Mouse (Mus musculus): ENCODE measurements at regions not wholly inside any gene's neighbourhood (a gene's known extent, or its start where the extent isn't known, plus 50 kb on each side); places are given as distances from the start of the nearest gene placed in this dataset.
"Not testable (repeated sequence)": the region's sequence is repeated elsewhere in the genome, so short reads cannot be mapped to it uniquely, and the experiment has no call there.

DNA sequence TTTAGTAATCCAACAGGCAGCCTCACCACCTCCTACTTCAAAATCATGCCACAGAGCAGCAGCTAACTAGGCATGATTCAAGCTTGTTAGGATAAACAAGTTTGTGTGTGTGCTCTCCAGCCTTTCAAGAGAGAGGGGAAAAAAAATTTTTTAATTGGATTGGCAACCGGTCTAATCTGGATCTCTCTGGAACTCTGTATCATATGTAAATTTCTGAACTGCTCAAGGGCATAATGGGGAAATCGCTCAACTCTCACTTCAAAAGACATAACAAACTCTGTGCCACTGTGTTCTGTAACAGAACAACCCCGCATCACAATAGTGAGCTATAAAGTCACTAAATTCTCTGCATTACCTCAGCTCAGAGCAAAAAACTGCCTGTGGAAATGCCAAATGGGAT lies 147.9 kb upstream of the Krtap11-1 start:
- Histone ChIP-seq H3K4me3 (ENCODE audit: control insufficient read depth in 1 of 2, insufficient read depth in 1 of 2, low read depth in 2 of 2, low read length in 2 of 2) (no peak overlapping the region), H3K9me3 (replicated peaks; ENCODE audit: insufficient read depth, low read length) (no peaks in the 10 kb centered on the region), H3K9ac (ENCODE audit: control insufficient read depth, low read depth, low read length, poor library complexity, severe bottlenecking) (no peak overlapping the region), H3K36me3 (ENCODE audit: control insufficient read depth in 1 of 2, insufficient read depth in 2 of 2, low read length in 2 of 2) (no peaks in the 10 kb centered on the region), H3K79me2 (ENCODE audit: control insufficient read depth, insufficient read depth, low read length, poor library complexity) (no peaks in the 10 kb centered on the region), H3K27ac (ENCODE audit: control insufficient read depth, low read depth, low read length) (no peak overlapping the region), H3K27me3 (ENCODE audit: control insufficient read depth in 1 of 2, insufficient read depth in 2 of 2, low read length in 2 of 2) (peaks cover 0 to 1% of the 10 kb centered on the region in 2 experiments; a peak in 1 of 4 replicates), H3K4me1 (ENCODE audit: control insufficient read depth in 1 of 2, insufficient read depth in 2 of 2, low read length in 2 of 2) (no peaks in the 10 kb centered on the region)
- DNase-seq (ENCODE audit: low read depth, low spot score), result no peak
- TF ChIP-seq POLR2AphosphoS2 (IDR thresholded peaks at IDR 0.05; ENCODE audit: low read length) (no peak), SMC3 (IDR thresholded peaks at IDR 0.05; ENCODE audit: low read depth, low read length) (no peak), MYB (IDR thresholded peaks at IDR 0.05; ENCODE audit: low read depth, low read length) (no peak), KAT2A (conservative IDR thresholded peaks at IDR 0.05; ENCODE audit: low read depth, low read length) (no peak), BHLHE40 (IDR thresholded peaks at IDR 0.05; ENCODE audit: borderline replicate concordance, low read depth, low read length) (no peak), MEF2A (IDR thresholded peaks at IDR 0.05; ENCODE audit: extremely low read depth, insufficient replicate concordance, low read depth, low read length, poor library complexity, severe bottlenecking) (no peak), TAL1 (IDR thresholded peaks at IDR 0.05; ENCODE audit: low read length) (no peak)

DNA sequence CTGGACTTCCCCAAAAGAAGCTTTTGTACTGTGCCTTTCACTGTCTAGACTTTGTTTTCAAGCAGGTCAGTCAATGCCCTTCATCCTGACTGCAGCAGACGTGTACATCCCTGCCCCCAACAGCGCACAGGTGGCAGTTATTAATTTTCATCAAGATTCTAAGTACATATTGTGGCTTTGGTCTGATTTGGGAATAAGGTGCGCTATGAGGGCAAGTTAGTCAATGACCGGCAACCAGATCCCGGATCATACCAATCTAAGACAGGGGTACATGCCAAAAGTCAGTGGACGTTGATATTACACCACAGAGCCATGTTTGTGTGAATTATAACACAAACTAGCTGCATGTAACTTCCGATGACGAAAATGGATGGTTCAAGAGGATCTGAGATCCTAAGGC lies 144.7 kb upstream of the Krtap11-1 start:
- H3K4me3 ChIP-seq (ENCODE audit: control insufficient read depth in 1 of 2, insufficient read depth in 1 of 2, low read depth in 2 of 2, low read length in 2 of 2), result not testable (repeated sequence)

DNA sequence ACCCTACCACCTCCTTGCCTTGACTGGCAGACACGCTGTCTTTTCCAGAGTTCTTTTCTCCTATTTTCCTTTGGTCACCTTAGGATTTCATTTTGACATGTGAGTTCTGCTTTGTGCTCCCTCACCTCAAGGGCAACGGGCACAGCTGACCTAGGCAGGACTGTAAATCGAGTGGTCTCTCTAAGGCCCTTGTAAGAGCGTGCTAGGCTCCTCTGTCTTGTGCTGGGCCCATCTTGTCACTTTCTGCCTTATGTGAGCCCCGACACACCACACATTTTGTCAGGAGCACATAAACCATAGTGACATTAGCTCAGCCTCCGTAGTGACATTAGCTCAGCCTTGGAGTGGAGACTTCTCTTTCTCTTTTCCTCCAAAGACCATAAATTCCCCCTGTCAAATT lies 133.3 kb upstream of the Krtap11-1 start:
- DNase-seq (ENCODE audit: low read depth, low spot score), result no peak
- no peaks in the 10 kb centered on the region for H3K4me1 ChIP-seq (ENCODE audit: control insufficient read depth in 1 of 2, insufficient read depth in 2 of 2, low read length in 2 of 2)
- no peaks in the 10 kb centered on the region for H3K36me3 ChIP-seq (ENCODE audit: control insufficient read depth in 1 of 2, insufficient read depth in 2 of 2, low read length in 2 of 2)
- no peaks in the 10 kb centered on the region for H3K79me2 ChIP-seq (ENCODE audit: control insufficient read depth, insufficient read depth, low read length, poor library complexity)
- no peak overlapping the region for H3K4me3 ChIP-seq (ENCODE audit: control insufficient read depth in 1 of 2, insufficient read depth in 1 of 2, low read depth in 2 of 2, low read length in 2 of 2)
- no peak for TF ChIP-seq POLR2A (IDR thresholded peaks at IDR 0.05; ENCODE audit: control insufficient read depth in 1 of 2, insufficient read depth in 1 of 2, low read depth in 1 of 2, low read length in 2 of 2, poor library complexity in 1 of 2)
- TF ChIP-seq GABPA (IDR thresholded peaks at IDR 0.05; ENCODE audit: low read depth, low read length), result no peak
- no peak for TF ChIP-seq CHD1 (IDR thresholded peaks at IDR 0.05; ENCODE audit: low read depth, low read length)
- TF ChIP-seq SMC3 (IDR thresholded peaks at IDR 0.05; ENCODE audit: low read depth, low read length), result no peak
- TF ChIP-seq POLR2AphosphoS2 (IDR thresholded peaks at IDR 0.05; ENCODE audit: low read length), result no peak
- no peak for TF ChIP-seq SIN3A (IDR thresholded peaks at IDR 0.05; ENCODE audit: low read length)
- TF ChIP-seq MXI1 (IDR thresholded peaks at IDR 0.05; ENCODE audit: low read depth, low read length), result no peak
- no peak for TF ChIP-seq USF2 (IDR thresholded peaks at IDR 0.05; ENCODE audit: borderline replicate concordance in 1 of 2, insufficient read depth in 1 of 2, low read depth in 1 of 2, low read length in 2 of 2)
- no peak for TF ChIP-seq NELFE (IDR thresholded peaks at IDR 0.05; ENCODE audit: low read depth, low read length)
- TF ChIP-seq GATA1 (IDR thresholded peaks at IDR 0.05; ENCODE audit: low read depth, low read length), result no peak
- no peak for TF ChIP-seq POLR2AphosphoS5 (IDR thresholded peaks at IDR 0.05; ENCODE audit: borderline replicate concordance, low read depth, low read length)
- TF ChIP-seq E2F4 (IDR thresholded peaks at IDR 0.05; ENCODE audit: borderline replicate concordance, low read depth, low read length), result no peak
- TF ChIP-seq TCF12 (IDR thresholded peaks at IDR 0.05; ENCODE audit: low read depth, low read length), result no peak
- no peak for TF ChIP-seq MYC (IDR thresholded peaks at IDR 0.05; ENCODE audit: low read depth, low read length)
- no peak for TF ChIP-seq ZNF384 (IDR thresholded peaks at IDR 0.05; ENCODE audit: low read depth, low read length)
- no peak for TF ChIP-seq ELF1 (IDR thresholded peaks at IDR 0.05; ENCODE audit: low read depth, low read length)
- TF ChIP-seq CTCF (IDR thresholded peaks at IDR 0.05 in 2 of 3, conservative IDR thresholded peaks at IDR 0.05 in 1 of 3; ENCODE audit: control insufficient read depth in 1 of 3, insufficient read depth in 1 of 3, low read depth in 2 of 3, low read length in 3 of 3, poor library complexity in 1 of 3, severe bottlenecking in 1 of 3), result no peak
- no peak for TF ChIP-seq RCOR1 (IDR thresholded peaks at IDR 0.05; ENCODE audit: low read depth, low read length)
- H3K9ac ChIP-seq (ENCODE audit: control insufficient read depth, low read depth, low read length, poor library complexity, severe bottlenecking), result no peak overlapping the region
- H3K27me3 ChIP-seq (ENCODE audit: control insufficient read depth in 1 of 2, insufficient read depth in 2 of 2, low read length in 2 of 2), result no peaks in the 10 kb centered on the region
- no peak overlapping the region for H3K27ac ChIP-seq (ENCODE audit: control insufficient read depth, low read depth, low read length)
- no peaks in the 10 kb centered on the region for H3K9me3 ChIP-seq (replicated peaks; ENCODE audit: insufficient read depth, low read length)

More for the DNA sequence above, 144.7 kb upstream of the Krtap11-1 start:
- H3K9ac ChIP-seq (ENCODE audit: control insufficient read depth, low read depth, low read length, poor library complexity, severe bottlenecking); H3K36me3 ChIP-seq (ENCODE audit: control insufficient read depth in 1 of 2, insufficient read depth in 2 of 2, low read length in 2 of 2); H3K79me2 ChIP-seq (ENCODE audit: control insufficient read depth, insufficient read depth, low read length, poor library complexity); H3K4me1 ChIP-seq (ENCODE audit: control insufficient read depth in 1 of 2, insufficient read depth in 2 of 2, low read length in 2 of 2); DNase-seq (ENCODE audit: low read depth, low spot score); H3K27me3 ChIP-seq (ENCODE audit: control insufficient read depth in 1 of 2, insufficient read depth in 2 of 2, low read length in 2 of 2); H3K9me3 ChIP-seq (replicated peaks; ENCODE audit: insufficient read depth, low read length); H3K27ac ChIP-seq (ENCODE audit: control insufficient read depth, low read depth, low read length): not testable (repeated sequence)

Data from MEL (cell line).